Mouse (Mus musculus) small intestine, adult 2 months (tissue): ENCODE data around the gene Neto2. TPM values are rescaled to one million over a fixed set of nuclear protein-coding genes. Genes with fewer than 3 reads are reported as not detected.

Source experiments
- H3K27ac ChIP-seq: fragments of 200-500 bp; 2 replicates; pipeline ENCODE4 v1.5.1; 2012; ENCODE audit warnings: low read depth, low read length, control low read depth, inconsistent platforms; ENCODE audit not compliant: insufficient read depth
- H3K27me3 ChIP-seq: fragments of 200-500 bp; 2 replicates; pipeline ENCODE4 v1.6.1; 2012; ENCODE audit warnings: mild to moderate bottlenecking, moderate library complexity, low read length, inconsistent platforms; ENCODE audit not compliant: control insufficient read depth, insufficient read depth
- H3K36me3 ChIP-seq: fragments of 200-500 bp; 2 replicates; pipeline ENCODE4 v1.6.1; 2012; ENCODE audit warnings: mild to moderate bottlenecking, low read length, control low read depth, inconsistent platforms; ENCODE audit not compliant: control insufficient read depth, insufficient read depth
- H3K4me1 ChIP-seq: fragments of 200-500 bp; 2 replicates; pipeline ENCODE4 v1.6.1; 2012; ENCODE audit warnings: low read length, inconsistent platforms, mixed read lengths; ENCODE audit not compliant: control insufficient read depth, insufficient read depth, insufficient read length
- H3K4me3 ChIP-seq: fragments of 200-500 bp; 2 replicates; pipeline ENCODE4 v1.5.1; 2012; ENCODE audit warnings: low read depth, mild to moderate bottlenecking, control low read depth, inconsistent platforms, low read length, moderate library complexity
- CTCF ChIP-seq: fragments of 200-500 bp; IDR thresholded peaks from 2 replicates; pipeline ENCODE4 v1.5.1; 2012; ENCODE audit warnings: low read depth, mild to moderate bottlenecking, control low read depth, inconsistent platforms, low read length, moderate library complexity, mixed read lengths; ENCODE audit not compliant: insufficient replicate concordance, insufficient read length; ENCODE audit errors: extremely low read depth
- POLR2A ChIP-seq: fragments of 200-500 bp; IDR thresholded peaks from 2 replicates; pipeline ENCODE4 v1.6.1; 2012; ENCODE audit warnings: low read depth, mild to moderate bottlenecking, control low read depth, inconsistent platforms, low read length, moderate library complexity
- WGBS: fragments of 180-500 bp; shearing (Covaris S2); methylation state at CpG from one replicate; pipeline ENCODE4 v1.1.7; 2018; 5-methylcytosine and 5-hydroxymethylcytosine counted together
- polyA plus RNA-seq: library from polyadenylated mRNA; depleted of rRNA; stranded (reverse); fragments of >200 nt; gene quantifications from 2 replicates; pipeline ENCODE4 v1.2.3, GENCODE M21; 2012; rRNA removed

Neto2 gene
- 0.06 and 0.16 TPM in 2 replicates for polyA plus RNA-seq

DNA sequence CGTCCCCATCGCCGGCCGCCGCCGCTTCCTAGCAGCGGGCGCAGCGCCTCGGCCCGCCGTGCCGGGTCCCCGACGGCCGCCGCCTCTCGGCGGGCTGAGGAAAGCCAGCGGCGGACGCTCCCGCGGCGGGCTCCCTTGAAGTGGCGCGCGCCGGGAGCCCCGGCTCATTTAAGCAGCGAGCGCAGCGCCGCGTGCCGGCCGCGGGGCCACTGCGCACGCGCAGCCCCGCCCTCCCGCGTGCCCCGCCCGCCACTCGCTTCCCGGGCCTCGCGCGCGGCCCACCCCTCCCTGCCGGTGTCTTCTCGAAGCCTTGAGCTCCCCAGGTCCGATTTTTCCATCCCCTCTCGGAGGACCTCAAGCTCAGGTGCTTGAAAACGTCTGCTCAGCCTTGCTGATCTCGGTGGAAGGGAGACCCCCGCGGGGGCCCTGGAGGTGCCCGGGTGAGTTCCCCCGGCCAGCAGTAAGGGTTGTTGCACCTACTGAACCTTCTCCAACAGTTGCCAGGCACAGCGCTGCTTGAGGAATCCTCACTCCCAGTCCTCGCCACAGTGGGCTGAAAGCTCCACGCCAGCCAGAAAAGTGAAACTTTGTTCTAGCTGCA, at the start of gene Neto2:
TSS of gene Neto2 (minus strand) at position 174 of the 601 bp plus-strand sequence.
- Histone ChIP-seq H3K27ac (no peak within 1 kb of the TSS), H3K27me3 (peaks cover 14% of the 10 kb centered on the region; the same call in 1 of the 2 replicates), H3K4me3 (peak within 1 kb of the TSS; percentile 66), H3K36me3 (no peaks in the 10 kb centered on the region), H3K4me1 (peaks cover 7% of the 10 kb centered on the region)
- TF ChIP-seq CTCF (no peak), POLR2A (peak; percentile 33; the same call in 1 of the 2 replicates)
- WGBS = 3% methylated on average over 64 of the region's 65 CpGs

DNA sequence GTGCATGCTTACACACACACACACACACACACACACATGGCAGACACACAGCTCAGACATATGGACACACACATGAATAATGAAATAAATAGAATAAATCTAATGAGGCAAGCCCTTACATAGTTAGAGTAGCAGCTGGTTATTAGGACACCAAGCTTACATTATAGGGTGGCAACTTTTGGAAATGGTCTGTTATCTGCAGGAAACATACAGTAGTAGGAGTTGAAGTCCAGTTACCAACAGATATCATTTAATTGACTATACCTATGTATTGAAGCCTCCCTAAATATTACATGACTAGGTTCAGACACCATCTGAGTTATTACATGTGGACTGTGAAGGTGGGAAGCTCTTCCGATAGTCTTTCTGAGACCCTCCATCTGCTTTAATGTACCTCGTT, 44.3 kb upstream of the Neto2 start:
- no peaks in the 10 kb centered on the region for H3K4me1 ChIP-seq
- no peak for TF ChIP-seq CTCF
- no peak for TF ChIP-seq POLR2A
- H3K27ac ChIP-seq = no peak overlapping the region
- H3K27me3 ChIP-seq = no peaks in the 10 kb centered on the region
- WGBS = 96% methylated on average over 2 of the region's 2 CpGs
- peaks cover under 1% of the 10 kb centered on the region; the same call in 1 of the 2 replicates for H3K36me3 ChIP-seq
- H3K4me3 ChIP-seq = no peak overlapping the region

DNA sequence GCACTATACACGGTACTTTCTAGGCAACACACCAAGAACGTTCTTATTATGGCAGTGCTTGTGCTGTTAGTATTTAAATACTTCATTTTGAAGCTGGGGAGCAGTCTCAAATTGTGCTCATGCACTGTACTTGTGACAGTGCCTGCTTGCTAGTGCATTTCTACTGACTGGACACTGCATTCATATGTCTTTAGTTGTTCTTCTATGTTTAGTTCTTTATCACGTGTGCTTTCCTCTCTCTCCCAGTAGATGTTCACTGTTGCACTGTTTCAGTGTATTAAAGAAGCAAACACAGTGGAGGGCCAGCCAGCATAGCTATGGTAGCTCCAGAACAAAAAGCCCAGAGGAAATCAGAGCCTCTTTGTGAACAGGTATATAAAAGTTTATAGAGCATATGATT, 29.8 kb upstream of the Neto2 start:
- TF ChIP-seq CTCF = no peak
- H3K27ac ChIP-seq = no peak overlapping the region
- H3K36me3 ChIP-seq = peaks cover 13% of the 10 kb centered on the region
- WGBS = 85% methylated on average over 3 of the region's 3 CpGs
- no peaks in the 10 kb centered on the region for H3K27me3 ChIP-seq
- no peak overlapping the region for H3K4me3 ChIP-seq
- H3K4me1 ChIP-seq = no peaks in the 10 kb centered on the region

DNA sequence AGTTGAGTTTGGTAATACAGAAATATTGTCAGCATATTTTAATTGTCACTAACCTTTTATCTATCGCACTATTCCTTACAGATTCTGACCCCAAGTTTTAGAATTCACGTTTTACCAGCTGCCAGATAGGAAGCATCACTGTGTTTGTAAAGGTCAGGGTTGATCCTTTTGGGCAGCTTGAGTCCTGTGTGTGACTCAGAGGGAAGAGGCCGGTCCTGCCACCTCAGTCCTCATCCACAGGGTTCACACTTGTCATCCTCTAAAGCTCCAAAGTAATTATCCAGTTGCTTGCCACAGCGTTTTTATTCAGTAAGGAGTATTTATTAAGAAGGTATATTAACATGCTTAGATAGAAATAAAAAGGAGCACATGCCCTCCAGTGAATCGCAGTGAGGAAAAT, 16.5 kb upstream of the Neto2 start:
- peaks cover 8% of the 10 kb centered on the region for H3K36me3 ChIP-seq
- no peak overlapping the region for H3K27ac ChIP-seq
- H3K4me3 ChIP-seq = no peak overlapping the region
- no peaks in the 10 kb centered on the region for H3K27me3 ChIP-seq
- TF ChIP-seq POLR2A = no peak
- TF ChIP-seq CTCF = no peak
- WGBS = 84% methylated on average over 5 of the region's 5 CpGs
- H3K4me1 ChIP-seq = no peaks in the 10 kb centered on the region

DNA sequence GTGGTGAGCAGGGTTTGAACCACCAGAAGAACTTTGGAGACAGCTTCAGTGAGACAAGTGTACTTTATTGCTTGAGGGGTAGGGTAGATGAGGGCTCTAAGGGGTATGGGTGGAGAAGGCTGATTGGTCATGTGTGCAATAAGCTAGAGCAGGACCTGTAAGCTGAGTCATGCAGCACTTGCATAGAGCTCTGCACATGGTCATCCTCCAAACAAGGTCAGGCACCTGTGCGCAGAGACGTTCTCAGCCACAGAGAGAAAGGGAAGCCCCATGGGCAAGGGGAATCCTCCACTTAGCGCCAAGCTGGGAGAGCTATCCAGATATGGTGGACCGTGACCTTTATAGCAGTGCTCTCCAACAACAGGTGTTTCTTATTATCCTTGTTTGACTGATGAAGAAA, 16.0 kb upstream of the Neto2 start:
- WGBS = 90% methylated on average over 4 of the region's 4 CpGs
- Histone ChIP-seq H3K27ac (no peak overlapping the region), H3K27me3 (no peaks in the 10 kb centered on the region), H3K4me1 (no peaks in the 10 kb centered on the region), H3K36me3 (peaks cover 5% of the 10 kb centered on the region), H3K4me3 (no peak overlapping the region)
- no peak for TF ChIP-seq POLR2A
- TF ChIP-seq CTCF = no peak

DNA sequence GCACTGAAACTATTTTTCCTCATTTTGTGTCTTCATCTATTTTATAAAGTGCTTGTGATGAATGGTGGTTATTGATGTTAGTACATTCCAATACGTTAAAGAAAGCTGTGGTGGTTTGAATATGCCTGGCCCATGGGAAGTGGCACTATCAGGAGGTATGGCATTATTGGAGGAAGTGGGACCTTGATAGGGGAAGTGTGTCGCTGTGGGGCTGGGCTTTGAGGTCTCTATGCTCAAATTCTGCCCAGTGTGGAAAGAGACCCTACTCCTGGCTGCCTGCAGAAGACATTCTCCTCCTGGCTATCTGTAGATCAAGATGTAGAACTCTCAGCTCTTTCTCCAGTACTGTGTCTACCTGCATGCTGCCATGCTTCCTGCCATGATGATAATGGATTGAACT, 6.3 kb upstream of the Neto2 start:
- no peak for TF ChIP-seq POLR2A
- no peak for TF ChIP-seq CTCF
- no peaks in the 10 kb centered on the region for H3K4me1 ChIP-seq
- no peaks in the 10 kb centered on the region for H3K36me3 ChIP-seq
- H3K4me3 ChIP-seq = no peak overlapping the region
- H3K27ac ChIP-seq = no peak overlapping the region
- WGBS = 77% methylated on average over 2 of the region's 2 CpGs
- H3K27me3 ChIP-seq = no peaks in the 10 kb centered on the region; the same call in 1 of the 2 replicates

DNA sequence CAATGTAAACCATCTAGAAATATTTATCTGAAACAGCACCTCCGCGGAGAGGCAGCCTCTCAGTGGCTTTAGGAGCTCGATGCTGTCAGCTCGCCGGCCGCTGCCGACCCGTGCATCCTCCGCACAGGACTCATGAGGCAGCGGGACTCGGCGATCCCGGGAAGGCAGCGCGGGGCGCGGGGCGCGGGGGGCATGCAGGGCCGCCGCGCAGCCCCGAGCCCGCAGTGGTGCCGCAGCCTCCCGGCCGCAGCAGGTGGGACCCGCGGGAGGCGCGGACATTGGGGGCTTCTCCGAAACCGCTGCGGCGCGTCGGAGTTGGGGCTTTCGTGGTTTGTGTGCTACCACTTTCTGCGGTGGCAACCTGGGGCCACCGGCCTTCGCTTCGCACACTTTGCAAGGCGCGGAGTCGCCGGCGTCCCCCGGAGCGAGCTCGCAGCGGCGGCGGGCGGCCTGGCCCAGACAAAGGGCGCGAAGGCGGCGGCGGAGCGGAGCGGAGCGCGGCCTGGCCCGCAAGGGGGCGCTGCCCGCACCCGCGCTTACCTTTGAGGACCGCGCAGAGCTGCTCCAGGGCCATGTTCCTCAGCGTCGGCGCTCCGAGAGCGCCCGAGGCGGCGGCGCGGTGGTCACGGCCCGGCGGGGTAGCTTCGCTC, 498 bp downstream of the Neto2 start:
- peaks cover 14% of the 10 kb centered on the region; the same call in 1 of the 2 replicates for H3K27me3 ChIP-seq
- H3K36me3 ChIP-seq = no peaks in the 10 kb centered on the region
- H3K27ac ChIP-seq = no peak overlapping the region
- no peak for TF ChIP-seq POLR2A
- peak; percentile 67 for TF ChIP-seq CTCF
- peaks cover 7% of the 10 kb centered on the region for H3K4me1 ChIP-seq
- peak overlapping the region; percentile 66 for H3K4me3 ChIP-seq
- WGBS = 1% methylated on average over 84 of the region's 84 CpGs

DNA sequence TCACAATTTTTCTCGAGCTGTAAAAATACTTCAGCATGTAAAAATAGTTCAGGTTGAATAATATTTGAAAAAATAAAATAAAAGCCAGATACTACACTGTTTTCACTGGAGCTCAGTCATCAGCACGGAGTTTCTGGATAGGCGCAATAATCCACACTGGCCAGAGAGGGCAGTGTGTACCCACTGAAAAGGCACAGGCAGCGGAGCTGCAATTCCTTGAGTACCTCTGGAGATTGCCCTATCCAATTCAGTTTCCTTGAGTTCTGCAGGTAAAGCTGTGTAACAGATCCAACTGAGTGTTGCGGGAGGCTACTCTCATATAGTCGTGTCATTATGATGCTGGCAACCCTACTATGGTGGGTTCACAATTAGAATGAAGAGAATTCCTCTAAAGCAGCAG, 1.7 kb downstream of the Neto2 start:
- Histone ChIP-seq H3K36me3 (no peaks in the 10 kb centered on the region), H3K4me3 (no peak overlapping the region), H3K27ac (no peak overlapping the region), H3K4me1 (peaks cover 7% of the 10 kb centered on the region), H3K27me3 (peaks cover 14% of the 10 kb centered on the region; the same call in 1 of the 2 replicates)
- TF ChIP-seq CTCF = peak; percentile 87; the same call in 1 of the 2 replicates
- no peak for TF ChIP-seq POLR2A
- under 1% methylated on average over 6 of the region's 6 CpGs for WGBS
